Mouse (Mus musculus): Measurements from ENCODE around the gene Mrpl53. TPM values are rescaled to one million over a fixed set of nuclear protein-coding genes. Genes with fewer than 3 reads are reported as not detected.

Mrpl53 gene
- polyA plus RNA-seq, 1 experiment = 83.6 TPM

DNA sequence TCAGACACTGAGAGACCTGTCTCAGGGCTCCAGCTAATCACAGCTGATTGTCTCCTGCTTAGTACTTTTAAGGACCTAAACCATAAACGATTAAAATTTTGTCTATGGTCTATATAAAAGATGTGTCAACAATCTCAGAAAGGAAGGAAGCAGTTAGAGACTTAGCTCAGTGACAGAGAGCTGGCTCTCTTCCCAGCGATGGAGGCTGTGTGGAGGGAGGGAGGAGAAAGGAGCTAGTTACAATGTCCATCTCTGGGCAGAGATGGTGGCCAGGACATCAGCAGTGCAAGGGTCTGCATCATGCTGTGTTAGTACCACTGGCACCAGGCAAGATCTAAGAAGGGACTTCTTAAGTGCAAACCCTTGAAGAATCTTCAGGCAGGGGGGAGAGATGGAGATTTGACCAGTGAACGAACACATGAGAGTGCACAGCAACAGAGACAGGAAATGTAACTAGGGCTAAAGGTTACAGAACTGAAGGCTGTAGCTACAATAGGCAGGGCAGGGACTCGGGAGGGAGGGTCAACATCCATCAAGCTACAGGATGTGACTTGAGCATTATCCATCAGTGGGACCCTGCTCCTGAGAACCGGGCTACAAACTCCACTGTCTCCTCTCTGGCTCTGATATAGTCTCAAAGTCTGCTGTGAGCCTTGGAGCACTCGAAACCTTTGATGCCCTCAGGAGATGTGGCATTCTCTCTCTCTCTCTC lies 16.3 kb upstream of the Mrpl53 start:
- H3K36me3 ChIP-seq (ENCODE audit: control insufficient read depth, insufficient read depth, low read length) = no peaks in the 10 kb centered on the region
- H3K4me1 ChIP-seq (replicated peaks; ENCODE audit: control insufficient read depth, insufficient read depth, low read length) = peaks cover 18% of the 10 kb centered on the region
- no peak overlapping the region for H3K27ac ChIP-seq (ENCODE audit: control insufficient read depth, insufficient read depth, low read length)
- 25% methylated on average over 6 of the region's 6 CpGs for WGBS
- no peak for DNase-seq
- H3K27me3 ChIP-seq (ENCODE audit: control insufficient read depth, insufficient read depth, low read length) = peaks cover under 1% of the 10 kb centered on the region
- no peak overlapping the region for H3K4me3 ChIP-seq (ENCODE audit: control insufficient read depth, insufficient read depth, low read length)
- TF ChIP-seq CTCF (IDR thresholded peaks at IDR 0.05; ENCODE audit: borderline replicate concordance, control insufficient read depth, extremely low read depth, insufficient read depth, low read length, poor library complexity) (no peak), POLR2A (IDR thresholded peaks at IDR 0.05; ENCODE audit: control insufficient read depth, extremely low read depth, insufficient read depth, low read length, poor library complexity) (no peak)

DNA sequence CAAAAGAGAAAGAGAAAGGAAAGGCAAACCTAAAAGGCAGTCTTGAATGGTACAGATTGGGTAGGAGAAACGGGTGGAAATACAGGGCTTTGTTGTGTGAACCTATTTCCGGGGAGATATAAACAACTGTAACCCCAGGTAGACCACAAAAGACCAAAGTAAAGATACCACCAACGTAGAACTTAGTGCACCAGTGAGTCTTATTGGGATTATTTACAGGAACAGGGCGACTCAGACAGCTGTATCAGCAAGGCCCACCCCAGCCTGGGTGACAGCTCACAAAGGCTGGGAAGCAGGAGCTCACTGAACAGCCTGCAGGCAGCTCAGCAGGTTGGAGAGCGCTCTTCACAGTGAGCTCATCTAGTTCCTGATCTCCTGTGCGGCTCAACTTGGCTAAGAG lies 12.9 kb upstream of the Mrpl53 start:
- Histone ChIP-seq H3K4me1 (replicated peaks; ENCODE audit: control insufficient read depth, insufficient read depth, low read length) (peaks cover 21% of the 10 kb centered on the region), H3K36me3 (ENCODE audit: control insufficient read depth, insufficient read depth, low read length) (no peaks in the 10 kb centered on the region), H3K4me3 (ENCODE audit: control insufficient read depth, insufficient read depth, low read length) (no peak overlapping the region; the same call in 1 of the 2 replicates), H3K27ac (ENCODE audit: control insufficient read depth, insufficient read depth, low read length) (peak overlapping the region; percentile 32), H3K27me3 (ENCODE audit: control insufficient read depth, insufficient read depth, low read length) (no peaks in the 10 kb centered on the region)
- peak; percentile 53 for DNase-seq
- TF ChIP-seq CTCF (IDR thresholded peaks at IDR 0.05; ENCODE audit: borderline replicate concordance, control insufficient read depth, extremely low read depth, insufficient read depth, low read length, poor library complexity) (no peak), POLR2A (IDR thresholded peaks at IDR 0.05; ENCODE audit: control insufficient read depth, extremely low read depth, insufficient read depth, low read length, poor library complexity) (no peak)
- WGBS = 10% methylated on average over 6 of the region's 6 CpGs

DNA sequence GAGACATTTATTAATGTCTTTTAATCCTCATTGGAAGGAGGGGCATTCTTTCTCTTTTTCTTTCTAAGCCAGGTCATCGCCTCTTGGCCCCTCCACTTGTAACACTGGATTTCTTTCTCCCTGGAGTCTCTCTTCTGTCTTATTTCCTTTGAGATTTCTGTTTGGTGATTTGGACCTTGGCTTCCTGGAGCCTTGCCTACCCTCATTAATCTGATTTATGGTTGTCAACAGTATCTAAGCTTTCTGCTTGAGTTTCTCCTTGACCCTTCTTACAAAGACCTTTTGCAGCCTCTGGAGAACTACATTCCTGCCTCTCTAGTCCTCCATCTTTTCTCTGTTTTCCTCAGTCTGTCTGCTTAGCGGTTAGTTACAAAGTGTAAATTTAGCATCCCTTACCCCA lies 10.4 kb upstream of the Mrpl53 start:
- Histone ChIP-seq H3K36me3 (ENCODE audit: control insufficient read depth, insufficient read depth, low read length) (no peaks in the 10 kb centered on the region), H3K4me3 (ENCODE audit: control insufficient read depth, insufficient read depth, low read length) (no peak overlapping the region), H3K27me3 (ENCODE audit: control insufficient read depth, insufficient read depth, low read length) (no peaks in the 10 kb centered on the region), H3K27ac (ENCODE audit: control insufficient read depth, insufficient read depth, low read length) (no peak overlapping the region), H3K4me1 (replicated peaks; ENCODE audit: control insufficient read depth, insufficient read depth, low read length) (peaks cover 33% of the 10 kb centered on the region)
- TF ChIP-seq CTCF (IDR thresholded peaks at IDR 0.05; ENCODE audit: borderline replicate concordance, control insufficient read depth, extremely low read depth, insufficient read depth, low read length, poor library complexity) (no peak), POLR2A (IDR thresholded peaks at IDR 0.05; ENCODE audit: control insufficient read depth, extremely low read depth, insufficient read depth, low read length, poor library complexity) (no peak)
- 91% methylated on average over 2 of the region's 2 CpGs for WGBS
- no peak for DNase-seq

DNA sequence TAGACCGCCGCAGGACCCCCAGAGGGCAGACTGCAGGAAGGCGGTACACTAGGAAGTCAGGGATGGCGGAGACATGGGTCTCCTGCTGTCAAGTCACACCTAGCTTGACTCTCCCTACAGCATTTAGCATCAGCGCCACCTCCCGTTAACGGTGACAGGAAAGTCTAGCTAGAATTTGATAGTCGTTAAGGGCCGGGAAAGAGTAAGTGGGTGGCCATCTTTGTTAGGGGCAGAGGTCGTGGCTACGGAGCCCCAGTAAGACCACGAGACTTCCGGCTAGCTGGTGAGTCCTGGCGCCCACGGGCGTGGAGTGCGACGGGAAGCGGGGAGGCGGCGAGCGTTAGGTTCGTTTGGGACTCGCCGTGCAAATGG lies 7.5 kb upstream of the Mrpl53 start, which contains the start of the genes Ccdc142 and Gm42688:
Gene Ccdc142 (plus strand): TSS at position 286 of the 372 bp plus-strand sequence.
Gene Gm42688 (plus strand): TSS at position 302 of the 372 bp plus-strand sequence.
- Histone ChIP-seq H3K4me1 (replicated peaks; ENCODE audit: control insufficient read depth, insufficient read depth, low read length) (peaks cover 22% of the 10 kb centered on the region), H3K4me3 (ENCODE audit: control insufficient read depth, insufficient read depth, low read length) (peak within 1 kb of the TSS; percentile 85), H3K27ac (ENCODE audit: control insufficient read depth, insufficient read depth, low read length) (peak within 1 kb of the TSS; percentile 9), H3K36me3 (ENCODE audit: control insufficient read depth, insufficient read depth, low read length) (no peaks in the 10 kb centered on the region), H3K27me3 (ENCODE audit: control insufficient read depth, insufficient read depth, low read length) (no peaks in the 10 kb centered on the region)
- TF ChIP-seq POLR2A (IDR thresholded peaks at IDR 0.05; ENCODE audit: control insufficient read depth, extremely low read depth, insufficient read depth, low read length, poor library complexity) (0 out of 2 replicates have a peak, but pooled peaks have one; percentile 36), CTCF (IDR thresholded peaks at IDR 0.05; ENCODE audit: borderline replicate concordance, control insufficient read depth, extremely low read depth, insufficient read depth, low read length, poor library complexity) (no peak)
- under 1% methylated on average over 25 of the region's 25 CpGs for WGBS
- DNase-seq = peak; percentile 94

DNA sequence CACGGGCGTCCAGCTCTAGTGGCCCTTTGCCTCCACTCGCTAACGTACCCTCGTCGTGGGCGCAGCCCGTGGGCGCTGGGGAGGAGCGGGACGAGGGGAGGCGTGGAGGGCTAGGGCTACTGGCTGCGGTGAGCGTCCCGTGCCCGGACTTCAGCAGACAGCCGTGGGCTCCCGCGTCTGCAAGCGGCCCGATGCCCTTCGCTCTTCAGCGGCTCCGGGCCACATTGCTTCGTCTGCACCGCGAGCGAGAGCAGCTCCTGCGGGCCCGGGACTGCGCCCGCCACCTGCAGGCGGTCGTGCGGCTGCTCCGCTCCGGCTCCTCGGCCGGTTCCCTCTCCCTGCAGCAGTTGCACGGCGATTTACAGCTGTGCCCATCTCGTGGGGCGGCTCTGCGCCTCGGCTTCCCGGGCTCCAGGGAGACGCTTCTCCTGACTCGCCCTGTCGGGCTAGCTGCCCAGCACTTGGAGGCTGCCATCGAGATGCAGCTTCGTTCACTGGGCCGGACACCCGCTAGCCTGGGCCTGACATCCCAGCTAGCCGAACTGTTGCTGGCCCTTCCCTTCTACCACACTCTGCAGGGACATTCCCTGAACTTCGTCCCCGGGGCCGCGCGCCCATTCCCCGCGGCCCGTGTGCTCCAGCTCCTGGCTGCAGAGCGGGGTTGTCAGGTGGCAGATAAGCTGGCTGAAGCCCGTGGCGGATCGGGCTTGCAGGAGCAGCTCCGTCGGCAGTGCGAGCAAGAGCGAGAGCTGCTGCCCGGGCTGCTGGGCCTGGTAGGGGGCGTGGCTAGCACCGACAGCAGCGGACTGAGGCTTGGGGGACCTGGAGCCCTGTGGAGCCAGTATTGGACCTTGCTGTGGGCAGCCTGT lies 6.9 kb upstream of the Mrpl53 start:
- no peaks in the 10 kb centered on the region for H3K36me3 ChIP-seq (ENCODE audit: control insufficient read depth, insufficient read depth, low read length)
- WGBS = under 1% methylated on average over 74 of the region's 74 CpGs
- H3K27me3 ChIP-seq (ENCODE audit: control insufficient read depth, insufficient read depth, low read length) = no peaks in the 10 kb centered on the region
- peak; percentile 71; the same call in 1 of the 2 replicates for TF ChIP-seq CTCF (IDR thresholded peaks at IDR 0.05; ENCODE audit: borderline replicate concordance, control insufficient read depth, extremely low read depth, insufficient read depth, low read length, poor library complexity)
- TF ChIP-seq POLR2A (IDR thresholded peaks at IDR 0.05; ENCODE audit: control insufficient read depth, extremely low read depth, insufficient read depth, low read length, poor library complexity) = 0 out of 2 replicates have a peak, but pooled peaks have one; percentile 26
- H3K27ac ChIP-seq (ENCODE audit: control insufficient read depth, insufficient read depth, low read length) = peak overlapping the region; percentile 1; the same call in 1 of the 2 replicates
- peak overlapping the region; percentile 85 for H3K4me3 ChIP-seq (ENCODE audit: control insufficient read depth, insufficient read depth, low read length)
- peaks cover 18% of the 10 kb centered on the region for H3K4me1 ChIP-seq (replicated peaks; ENCODE audit: control insufficient read depth, insufficient read depth, low read length)
- peak; percentile 81 for DNase-seq

DNA sequence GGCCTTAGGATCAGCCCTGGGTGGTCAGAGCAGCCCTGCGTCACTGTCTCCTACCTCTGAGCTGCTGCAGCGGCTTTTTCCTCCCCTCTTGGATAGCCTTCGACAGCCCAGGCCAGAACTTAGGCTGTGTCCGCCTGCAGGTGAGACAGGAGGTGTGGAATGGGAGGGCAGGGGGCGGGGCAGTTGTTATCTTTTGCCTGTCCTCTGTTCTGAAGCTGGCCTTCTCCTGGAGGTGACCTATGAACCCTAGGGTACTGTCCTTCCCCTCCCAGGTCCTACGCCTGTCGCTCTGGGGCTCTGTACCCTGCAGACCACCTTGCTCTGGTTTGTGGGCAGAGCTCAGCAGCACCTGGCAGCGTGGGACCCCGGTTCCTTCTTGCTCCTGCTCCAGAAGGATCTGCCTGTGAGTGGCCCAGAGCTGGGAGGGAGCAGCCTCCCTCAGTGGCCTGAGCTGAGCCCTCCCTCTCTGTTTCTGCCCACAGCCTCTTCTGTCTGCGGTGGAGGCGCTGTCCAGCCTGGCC lies 5.7 kb upstream of the Mrpl53 start:
- 91% methylated on average over 11 of the region's 11 CpGs for WGBS
- H3K4me1 ChIP-seq (replicated peaks; ENCODE audit: control insufficient read depth, insufficient read depth, low read length) = peaks cover 23% of the 10 kb centered on the region
- no peak for DNase-seq
- H3K27ac ChIP-seq (ENCODE audit: control insufficient read depth, insufficient read depth, low read length) = no peak overlapping the region
- H3K36me3 ChIP-seq (ENCODE audit: control insufficient read depth, insufficient read depth, low read length) = no peaks in the 10 kb centered on the region
- no peak for TF ChIP-seq CTCF (IDR thresholded peaks at IDR 0.05; ENCODE audit: borderline replicate concordance, control insufficient read depth, extremely low read depth, insufficient read depth, low read length, poor library complexity)
- TF ChIP-seq POLR2A (IDR thresholded peaks at IDR 0.05; ENCODE audit: control insufficient read depth, extremely low read depth, insufficient read depth, low read length, poor library complexity) = no peak
- H3K4me3 ChIP-seq (ENCODE audit: control insufficient read depth, insufficient read depth, low read length) = no peak overlapping the region
- H3K27me3 ChIP-seq (ENCODE audit: control insufficient read depth, insufficient read depth, low read length) = no peaks in the 10 kb centered on the region

Measured in thymus, adult 2 months (tissue).